Mouse (Mus musculus): ENCODE results near the gene Rassf1.
A peak's percentile ranks its signal among the peaks of the same experiment; 100 is the strongest.

Gene Rassf1

GRCm38 (mm10) chr9:107551117-107551889 is at the start of gene Rassf1:
Gene Rassf1, plus strand, starts transcription at chr9:107551555.
- DNase-seq (ENCODE audit: low spot score) = peak; percentile 78

- DNase-seq (ENCODE audit: low spot score) = no peak
Observed at GRCm38 (mm10) chr9:107502131-107502846, 49.1 kb upstream of the Rassf1 start.

- DNase-seq (ENCODE audit: low spot score) = no peak
Observed at GRCm38 (mm10) chr9:107504662-107505537, 46.5 kb upstream of the Rassf1 start.

- DNase-seq (ENCODE audit: low spot score) = no peak
Observed at GRCm38 (mm10) chr9:107508266-107508665, 43.1 kb upstream of the Rassf1 start.

GRCm38 (mm10) chr9:107510384-107511100 is 40.8 kb upstream of the Rassf1 start:
- no peak for DNase-seq (ENCODE audit: low spot score)

GRCm38 (mm10) chr9:107511436-107511835 is 39.9 kb upstream of the Rassf1 start:
- no peak for DNase-seq (ENCODE audit: low spot score)

- no peak for DNase-seq (ENCODE audit: low spot score)
Observed at GRCm38 (mm10) chr9:107512326-107512725, 39.0 kb upstream of the Rassf1 start.

- peak; percentile 83 for DNase-seq (ENCODE audit: low spot score)
Observed at GRCm38 (mm10) chr9:107514303-107514955, 36.9 kb upstream of the Rassf1 start.

GRCm38 (mm10) chr9:107520331-107520730 is 31.0 kb upstream of the Rassf1 start:
- no peak for DNase-seq (ENCODE audit: low spot score)

- DNase-seq (ENCODE audit: low spot score) = no peak
Observed at GRCm38 (mm10) chr9:107521190-107521589, 30.2 kb upstream of the Rassf1 start.

- DNase-seq (ENCODE audit: low spot score) = peak; percentile 63
Observed at GRCm38 (mm10) chr9:107521711-107522399, 29.5 kb upstream of the Rassf1 start.

- DNase-seq (ENCODE audit: low spot score) = peak; percentile 42
Observed at GRCm38 (mm10) chr9:107522400-107522711, 29.0 kb upstream of the Rassf1 start.

- DNase-seq (ENCODE audit: low spot score) = peak; percentile 81
Observed at GRCm38 (mm10) chr9:107526198-107527026, 24.9 kb upstream of the Rassf1 start.

GRCm38 (mm10) chr9:107533791-107534407 is 17.5 kb upstream of the Rassf1 start, which contains the start of gene Tmem115:
Gene Tmem115, plus strand, starts transcription at chr9:107533945.
- peak; percentile 90 for DNase-seq (ENCODE audit: low spot score)

GRCm38 (mm10) chr9:107534408-107535202 is 16.8 kb upstream of the Rassf1 start:
- no peak for DNase-seq (ENCODE audit: low spot score)

GRCm38 (mm10) chr9:107538231-107538630 is 13.1 kb upstream of the Rassf1 start:
- DNase-seq (ENCODE audit: low spot score) = no peak

- no peak for DNase-seq (ENCODE audit: low spot score)
Observed at GRCm38 (mm10) chr9:107538711-107539110, 12.6 kb upstream of the Rassf1 start.

GRCm38 (mm10) chr9:107539940-107540339 is 11.4 kb upstream of the Rassf1 start:
- DNase-seq (ENCODE audit: low spot score) = no peak
